Mouse (Mus musculus) megakaryocyte-erythroid progenitor cell, adult 5-6 weeks (primary cell): ENCODE results near the gene 1700020N01Rik. TPM values are rescaled to one million over a fixed set of nuclear protein-coding genes. Genes with fewer than 3 reads are reported as not detected.

Experiments used
- ATAC-seq: replicated peaks from 2 replicates; pipeline ENCODE4 v1.8.0; 2016; ENCODE audit warnings: mild to moderate bottlenecking, inconsistent platforms; ENCODE audit not compliant: severe bottlenecking, poor library complexity, low FRiP score, low TSS enrichment
- total RNA-seq, 2 experiments: library from RNA; stranded (forward) in 1 of 2; stranded (reverse) in 1 of 2; fragments of 200-1000, 215-1000 nt in 1 of 2; fragments of >200 nt in 1 of 2; fragmentation: Nextera tagmentation in 1 of 2; gene quantifications; 2 replicates each; pipeline ENCODE4 v1.2.3; 2014 to 2017

1700020N01Rik gene
- not detected in 2 replicates for total RNA-seq (2014; fragmentation: Nextera tagmentation)
- not detected in 2 replicates for total RNA-seq (2017)

DNA sequence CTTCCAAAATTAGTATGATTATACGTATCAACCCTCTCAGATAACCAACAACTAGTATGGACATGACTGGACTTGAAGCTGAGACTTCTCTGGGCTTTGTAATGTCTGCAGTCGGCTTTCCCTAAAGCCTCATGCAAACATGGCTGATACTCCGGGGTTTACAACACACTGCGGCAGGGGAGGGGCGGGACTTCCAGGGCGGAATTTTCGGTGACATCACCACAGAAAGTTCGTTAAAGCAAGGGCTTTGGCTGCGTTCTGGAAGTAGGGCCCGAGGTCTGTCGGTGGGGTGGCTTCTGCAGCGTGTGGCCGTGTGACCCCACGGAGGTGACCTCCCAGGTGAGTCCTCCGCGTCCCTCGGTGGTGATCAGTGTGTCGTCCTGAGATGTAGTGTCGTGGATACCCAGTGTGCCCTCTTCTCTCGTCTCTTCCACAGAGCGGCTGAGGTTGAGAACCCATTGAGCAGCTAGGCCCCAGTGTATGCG lies at the start of gene 1700020N01Rik:
Gene 1700020N01Rik, plus strand, starts transcription at position 250 of the 485 bp plus-strand sequence.
- ATAC-seq = no peak

DNA sequence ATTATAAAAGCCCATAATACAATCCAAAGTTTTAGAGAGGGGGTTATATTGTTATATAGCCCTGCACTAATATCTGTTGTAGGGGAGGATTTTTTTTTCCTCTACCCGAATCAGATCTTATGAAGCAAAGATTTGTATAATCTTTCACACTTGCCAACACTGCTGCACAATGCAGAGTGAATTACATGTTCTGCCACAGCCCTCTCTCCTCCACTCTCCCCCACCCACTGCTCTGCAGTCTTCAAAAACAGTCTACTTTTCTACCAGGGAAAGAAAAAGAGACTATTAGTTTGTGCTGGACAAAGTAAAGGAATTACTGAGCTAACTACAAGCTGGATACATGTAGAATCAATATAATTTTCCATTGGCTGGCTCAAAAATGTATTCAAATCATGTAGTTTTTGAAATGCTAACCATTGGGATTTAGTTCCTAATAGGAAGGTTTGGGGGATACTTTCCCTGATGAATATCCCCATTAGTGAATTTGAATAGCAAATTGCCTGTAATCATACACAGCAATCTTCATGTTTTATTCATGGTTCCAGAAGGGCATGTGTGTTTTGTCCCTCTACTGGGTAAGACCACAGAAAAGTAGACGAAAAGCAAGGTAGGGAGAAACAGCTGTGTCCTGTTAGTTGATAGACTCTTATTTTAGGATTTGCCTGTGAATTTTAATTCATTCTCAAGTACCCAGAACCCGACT lies 49.2 kb upstream of the 1700020N01Rik start:
- ATAC-seq = no peak

DNA sequence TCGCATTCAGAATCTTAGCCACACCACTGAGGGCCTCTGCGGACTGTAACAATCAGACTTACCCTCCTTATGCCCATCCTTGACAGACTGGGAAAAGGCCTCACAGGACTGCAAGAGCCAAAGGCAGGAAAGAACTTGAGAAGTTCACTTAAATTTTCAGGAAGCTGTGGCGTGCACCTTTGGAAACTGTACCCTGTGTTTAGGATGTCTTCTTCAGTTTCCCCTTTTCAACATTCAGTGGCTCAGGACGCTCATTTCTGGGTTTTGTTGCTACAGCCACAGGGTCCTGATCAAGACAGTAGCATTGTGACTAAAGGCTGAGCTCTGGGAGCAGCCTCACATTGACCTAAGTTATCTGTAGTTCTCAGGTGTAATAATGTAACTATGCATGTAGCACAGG lies 48.2 kb upstream of the 1700020N01Rik start:
- ATAC-seq = no peak

DNA sequence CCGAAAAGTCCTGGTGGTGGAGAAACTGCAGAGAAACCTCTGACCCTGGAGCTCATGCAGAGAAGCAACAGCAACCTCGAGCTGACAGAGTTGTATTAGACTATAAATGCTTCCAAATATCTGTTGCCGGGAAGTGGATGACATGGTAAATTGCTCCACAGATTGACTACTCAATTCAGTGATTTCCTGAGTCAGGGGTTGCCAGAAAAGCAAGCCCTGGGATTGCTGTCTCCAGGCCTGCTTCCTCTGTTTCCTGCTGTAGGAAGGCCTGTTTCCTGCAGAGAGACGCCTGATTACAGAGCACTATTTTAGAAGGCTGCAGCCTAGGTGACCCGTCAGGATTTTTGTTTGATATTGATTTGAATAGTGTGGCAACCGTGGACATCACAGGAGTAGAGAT lies 47.5 kb upstream of the 1700020N01Rik start:
- no peak for ATAC-seq

DNA sequence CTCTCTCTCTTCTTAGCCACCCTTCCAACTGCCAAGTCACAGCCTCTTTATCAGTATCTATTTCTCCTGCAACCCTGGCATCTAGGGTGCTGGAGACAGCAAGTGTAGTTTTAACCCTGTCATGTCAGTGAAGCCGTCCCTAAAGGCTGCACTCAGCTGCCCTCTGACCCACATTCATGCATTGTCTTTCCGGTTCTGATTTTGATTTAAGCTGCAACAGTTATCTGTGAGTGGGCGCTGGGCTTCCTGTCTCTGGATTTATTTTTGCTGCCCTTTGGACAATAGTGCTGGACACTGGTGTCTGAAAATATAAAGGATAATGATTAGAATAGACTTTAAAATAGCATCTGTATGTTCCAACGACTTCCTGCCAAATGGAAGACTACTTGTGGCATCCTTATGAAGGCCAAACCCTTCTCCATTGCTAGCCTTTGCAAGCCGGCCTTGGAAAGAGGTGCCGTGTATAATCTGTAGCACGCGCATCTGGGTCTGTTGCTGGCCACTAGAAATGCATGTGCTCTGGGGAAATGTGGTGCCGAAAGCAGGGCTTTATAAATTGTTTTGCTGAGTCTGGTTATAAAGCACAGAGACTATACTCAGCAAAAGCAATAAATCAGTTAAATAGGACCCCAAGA lies 44.0 kb upstream of the 1700020N01Rik start:
- ATAC-seq = no peak

DNA sequence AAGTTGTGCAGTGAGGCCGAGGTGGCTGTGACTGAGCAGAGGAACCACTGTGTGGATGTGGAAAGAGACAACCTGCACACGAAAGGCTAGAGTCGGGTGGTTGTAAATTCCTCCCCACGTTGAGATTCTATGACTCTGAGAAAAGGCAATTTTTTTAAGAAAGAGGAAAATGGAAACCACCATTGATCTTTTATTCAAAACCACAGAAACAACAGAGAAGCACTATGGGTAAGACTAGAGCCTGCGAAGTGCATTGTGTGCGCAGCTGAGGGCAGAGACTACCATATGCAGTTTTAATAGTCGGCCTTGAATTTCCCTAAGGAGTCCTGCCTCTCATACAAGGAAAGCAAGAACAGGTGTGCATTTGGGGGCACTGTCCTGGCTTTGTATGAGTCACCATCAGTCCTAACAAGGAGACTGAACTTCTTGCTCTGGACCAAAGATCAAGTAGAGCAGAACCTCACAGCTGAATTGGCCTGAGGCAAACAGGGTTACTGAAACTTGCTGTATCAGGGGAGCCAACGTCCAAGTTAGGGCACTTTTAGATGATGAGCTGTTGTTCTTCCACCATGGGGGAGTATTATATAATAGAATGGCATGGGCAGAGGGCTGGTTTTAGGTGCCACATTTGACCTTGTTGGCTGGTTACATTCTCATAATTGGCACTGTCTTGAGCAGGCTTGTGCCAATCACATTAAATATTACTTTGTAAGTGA lies 39.8 kb upstream of the 1700020N01Rik start:
- ATAC-seq = no peak

DNA sequence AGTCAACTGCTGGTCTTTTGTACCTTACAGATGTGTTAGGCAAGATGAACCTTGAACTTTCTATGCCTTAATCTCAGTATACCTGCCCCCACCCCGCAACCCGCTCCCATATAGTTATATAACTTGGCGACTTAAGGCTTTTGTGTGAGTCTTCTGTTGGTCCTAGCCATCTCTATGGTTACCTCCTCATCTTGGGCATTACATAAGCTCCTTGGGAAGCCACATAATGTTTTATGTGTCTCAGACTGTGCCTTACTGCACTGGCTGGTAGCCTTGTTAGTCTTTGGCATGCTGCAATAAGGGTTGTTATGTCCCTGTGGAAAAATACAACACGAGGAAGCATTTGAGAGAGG lies 39.3 kb upstream of the 1700020N01Rik start:
- ATAC-seq = no peak

DNA sequence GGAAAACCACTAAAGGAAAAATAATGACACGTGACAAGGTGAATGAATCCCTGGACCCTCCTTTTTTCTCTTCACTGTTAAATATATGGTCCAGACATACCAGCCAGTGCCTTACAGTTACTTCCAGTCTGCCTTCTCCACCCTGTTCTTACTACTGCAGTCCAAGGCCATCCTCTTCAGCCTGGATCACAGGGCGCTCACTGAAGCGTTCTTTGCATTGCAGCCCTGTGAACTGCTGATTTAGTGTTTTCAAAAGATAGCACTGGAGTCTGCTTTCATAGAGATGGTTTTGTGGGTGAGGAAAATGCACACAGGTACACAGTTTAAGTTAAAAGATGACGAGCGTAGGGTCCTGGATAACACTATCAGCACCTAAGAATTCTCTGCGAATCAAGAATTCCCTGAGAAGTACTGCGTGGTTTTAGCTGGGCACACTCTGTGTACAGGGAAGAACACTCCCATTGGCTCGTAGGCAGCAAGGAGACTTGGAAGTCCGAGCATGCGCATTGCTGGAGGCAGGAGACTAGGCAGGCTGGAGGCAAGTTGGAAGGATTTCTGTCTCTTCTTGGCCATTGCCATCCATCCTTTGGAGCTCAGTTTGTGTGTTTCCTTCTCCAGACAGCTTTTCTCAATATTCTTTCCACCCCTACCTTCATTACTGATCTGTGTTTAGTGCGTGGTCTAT lies 37.9 kb upstream of the 1700020N01Rik start:
- no peak for ATAC-seq

DNA sequence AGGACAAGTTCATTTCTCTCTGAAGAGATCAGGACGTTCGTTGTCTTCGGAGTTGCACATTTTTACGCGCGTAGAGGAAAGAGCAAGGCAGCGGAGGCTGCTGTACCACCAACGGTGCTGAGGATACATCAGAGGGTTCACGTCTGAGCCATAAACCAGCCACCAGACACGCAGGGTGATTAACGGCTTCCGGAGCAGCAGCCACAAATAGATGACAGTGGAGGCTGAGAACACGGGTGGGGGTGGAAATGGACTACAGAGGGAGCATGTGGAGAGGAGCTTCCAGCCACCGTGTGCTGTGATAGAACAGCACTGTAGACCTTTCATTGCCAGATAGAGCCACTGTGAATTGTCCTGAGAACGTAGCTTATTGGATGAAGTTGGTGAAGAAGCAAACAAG lies 33.2 kb upstream of the 1700020N01Rik start:
- ATAC-seq = no peak

DNA sequence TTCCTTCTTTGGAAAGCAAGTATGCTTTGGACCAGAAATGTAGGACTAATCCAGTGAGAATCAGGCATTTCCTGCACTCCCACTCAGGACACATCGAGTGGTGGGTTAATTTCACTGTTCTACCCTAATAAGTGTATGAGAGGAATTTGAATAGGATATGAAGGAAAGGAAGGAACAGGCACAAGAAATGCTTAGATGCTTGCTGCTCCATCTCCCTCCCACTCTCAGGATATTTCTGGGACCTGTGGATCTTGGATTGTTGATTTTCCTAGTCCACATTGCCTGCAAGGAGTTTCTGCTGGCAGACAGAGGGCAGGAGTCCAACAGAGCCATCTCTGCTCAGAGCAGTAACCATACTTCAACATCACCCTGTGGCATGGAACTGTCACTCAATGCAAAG lies 31.8 kb upstream of the 1700020N01Rik start:
- no peak for ATAC-seq

DNA sequence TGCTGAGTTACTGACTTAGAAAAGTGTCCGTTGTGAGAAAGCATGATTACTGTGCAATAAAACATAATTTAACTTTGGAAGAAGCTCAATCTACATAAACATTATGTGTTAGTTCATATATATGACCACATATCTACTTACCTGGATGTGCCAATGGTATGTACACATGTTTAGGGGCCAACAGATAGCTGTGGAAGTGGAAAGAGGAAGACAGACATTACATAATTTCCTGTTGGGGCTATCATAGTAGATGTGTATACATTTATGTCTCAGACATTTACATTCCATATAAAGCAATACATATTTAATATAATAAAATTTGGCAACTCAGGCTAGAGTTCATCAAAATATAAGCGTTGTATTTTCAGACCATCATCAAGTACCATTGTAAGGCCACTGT lies 29.5 kb upstream of the 1700020N01Rik start:
- no peak for ATAC-seq

DNA sequence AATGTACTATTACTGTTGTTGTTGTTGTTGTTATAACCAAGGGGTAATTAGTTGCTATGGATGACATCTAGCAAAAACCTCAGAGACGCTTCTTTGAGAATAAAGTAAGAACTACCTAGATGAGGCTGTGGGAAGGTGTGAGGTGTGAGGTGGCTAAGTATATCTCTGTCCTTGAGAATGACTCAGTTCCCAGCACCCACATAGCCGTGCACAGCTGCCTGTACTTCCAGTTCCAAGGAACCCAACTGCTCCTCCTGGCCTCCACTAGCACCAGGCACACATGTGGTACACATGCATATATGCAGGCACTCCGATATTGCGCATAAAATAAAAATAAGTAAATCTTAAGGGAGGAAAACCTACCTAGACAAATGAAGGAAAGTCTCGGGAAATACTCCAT lies 28.8 kb upstream of the 1700020N01Rik start:
- no peak for ATAC-seq

DNA sequence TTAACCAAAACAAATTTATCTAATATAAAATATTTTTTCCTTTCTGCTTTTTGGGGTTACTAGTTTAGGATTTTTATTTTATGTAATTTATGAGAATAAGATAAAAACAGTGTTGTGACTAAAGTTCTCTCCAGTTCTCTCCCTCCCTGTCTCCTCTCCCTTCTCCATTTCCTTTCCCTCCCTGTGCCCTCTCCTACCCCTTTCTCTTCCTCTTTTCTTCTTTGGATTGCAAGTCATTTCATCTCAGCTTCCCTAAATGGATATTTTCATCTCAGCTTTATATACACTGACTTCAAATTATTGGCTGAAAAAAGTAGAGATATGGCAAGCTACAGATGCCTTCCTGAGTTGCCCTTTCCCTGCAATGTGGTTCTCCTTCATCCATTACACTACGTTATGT lies 26.9 kb upstream of the 1700020N01Rik start:
- ATAC-seq = no peak

DNA sequence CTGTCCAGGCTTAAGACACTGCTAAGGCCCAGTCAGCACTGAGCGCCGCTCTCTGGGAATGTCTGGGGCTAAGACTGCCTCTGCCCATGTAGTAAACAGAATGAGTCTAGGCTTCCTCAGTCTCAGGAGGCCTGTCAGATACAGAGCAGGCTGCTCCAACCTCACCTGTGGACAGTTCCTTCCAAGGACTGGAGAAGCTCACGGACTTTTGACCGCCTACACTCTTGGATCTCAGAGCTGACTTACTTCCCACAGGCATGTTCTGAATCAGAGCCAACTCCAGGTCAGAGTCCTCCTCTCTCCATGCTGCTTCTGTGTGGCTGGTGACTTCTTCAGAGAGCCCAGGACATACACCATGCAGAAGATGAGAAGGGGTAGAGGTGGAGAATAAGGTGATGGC lies 21.3 kb upstream of the 1700020N01Rik start:
- no peak for ATAC-seq

DNA sequence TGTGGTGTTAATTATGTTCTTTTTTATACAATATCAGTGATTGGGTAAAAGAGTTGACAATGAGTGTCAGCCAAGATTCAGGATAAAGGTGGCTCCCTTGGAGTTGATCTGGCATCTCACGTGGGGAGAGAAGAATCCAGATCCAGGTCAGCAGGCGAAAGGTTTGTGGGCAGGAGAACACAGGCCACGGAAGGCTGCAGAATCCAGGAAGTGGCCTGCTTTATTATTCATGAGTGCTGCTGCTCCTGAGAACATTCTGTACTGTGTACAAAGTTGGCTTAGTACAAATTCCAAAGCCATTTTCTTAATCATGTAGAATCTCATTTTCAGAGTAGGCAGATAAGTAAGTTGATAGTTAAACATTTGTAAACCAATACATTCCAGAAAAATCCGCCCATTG lies 19.2 kb upstream of the 1700020N01Rik start:
- no peak for ATAC-seq

DNA sequence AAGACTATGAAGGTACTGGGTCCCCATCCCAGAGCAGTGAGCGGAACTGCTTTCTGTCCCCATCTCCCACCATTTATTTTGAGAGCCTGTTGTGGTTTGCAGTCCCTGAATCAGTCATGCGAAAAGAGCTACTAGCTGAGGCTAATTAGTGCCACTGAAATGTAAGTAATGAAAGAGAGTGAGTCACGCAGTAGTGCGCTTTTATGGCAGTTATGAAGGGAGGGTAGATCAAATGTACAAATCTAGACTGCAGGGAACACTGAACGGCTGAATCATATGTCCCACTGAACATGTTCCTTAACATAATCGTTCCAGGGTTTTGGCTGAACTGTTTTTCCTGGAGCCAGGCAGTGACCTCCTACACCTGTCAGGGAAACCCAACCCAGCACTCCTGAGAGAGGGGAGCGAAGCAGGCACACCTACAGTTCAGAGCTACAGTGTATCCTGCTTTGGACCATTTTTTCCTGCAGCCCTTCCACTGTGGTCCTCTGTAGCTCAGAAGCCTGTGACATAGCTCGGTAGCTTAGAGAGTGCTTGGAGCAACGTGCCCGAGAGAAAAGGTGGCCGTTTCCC lies 17.1 kb upstream of the 1700020N01Rik start:
- no peak for ATAC-seq

DNA sequence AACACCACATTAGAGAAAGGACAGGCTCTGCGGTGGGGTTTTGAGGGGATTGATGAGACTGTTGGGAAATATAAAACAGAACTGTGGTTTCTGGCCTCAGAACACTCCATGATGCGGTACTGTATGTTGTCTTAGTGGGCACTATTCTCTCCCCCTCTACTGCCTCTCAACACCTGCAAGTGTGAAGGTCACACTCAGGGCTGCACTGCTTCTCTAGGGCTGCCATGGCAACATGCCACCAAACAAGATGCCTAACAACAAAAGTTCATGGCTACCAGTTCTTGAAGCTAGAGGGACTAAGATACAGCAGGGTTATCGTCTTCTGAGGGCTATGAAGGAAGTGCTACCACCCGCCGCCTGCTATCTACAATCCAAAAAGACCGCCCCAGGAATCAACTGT lies 15.1 kb upstream of the 1700020N01Rik start:
- no peak for ATAC-seq

DNA sequence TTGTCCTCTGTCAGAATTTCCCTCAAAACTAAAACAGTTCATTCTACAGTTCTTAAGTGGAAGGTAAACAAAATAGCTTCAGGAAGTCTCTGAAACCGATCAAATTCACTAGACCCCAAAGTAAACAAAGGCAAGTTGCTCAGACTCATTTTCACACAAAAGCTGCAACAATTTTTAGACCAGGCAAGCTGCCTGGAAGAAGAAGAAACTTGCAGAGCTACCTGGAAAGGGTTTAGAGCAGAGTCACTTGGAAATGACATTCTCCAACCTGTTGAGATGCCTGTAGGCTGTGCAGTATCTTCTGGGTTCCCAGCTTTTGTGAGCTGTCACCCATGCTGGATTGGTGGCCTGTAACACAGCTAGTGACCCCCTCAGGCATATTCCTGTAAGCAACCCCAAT lies 11.4 kb upstream of the 1700020N01Rik start:
- no peak for ATAC-seq

DNA sequence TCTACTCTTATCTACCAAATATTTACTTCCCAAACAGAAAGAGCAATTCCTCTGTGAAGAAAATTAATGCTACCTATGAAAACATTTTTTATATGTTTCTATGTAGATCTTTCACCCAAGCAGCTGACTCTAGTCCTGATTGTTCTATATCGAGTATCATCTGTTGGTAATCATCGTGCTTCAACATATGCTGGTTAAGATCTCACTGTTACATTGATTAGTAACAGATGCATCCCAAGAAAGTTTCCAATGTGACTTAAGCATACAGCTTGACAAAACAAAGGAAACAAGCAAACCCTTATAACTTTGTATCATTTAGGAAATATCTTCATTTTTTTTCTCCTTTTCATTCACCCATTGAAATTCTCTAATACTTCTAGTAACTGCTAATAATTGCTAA lies 5.9 kb upstream of the 1700020N01Rik start:
- no peak for ATAC-seq
